Mouse (Mus musculus): ENCODE results near the gene Mpl.

Gene Mpl

DNA sequence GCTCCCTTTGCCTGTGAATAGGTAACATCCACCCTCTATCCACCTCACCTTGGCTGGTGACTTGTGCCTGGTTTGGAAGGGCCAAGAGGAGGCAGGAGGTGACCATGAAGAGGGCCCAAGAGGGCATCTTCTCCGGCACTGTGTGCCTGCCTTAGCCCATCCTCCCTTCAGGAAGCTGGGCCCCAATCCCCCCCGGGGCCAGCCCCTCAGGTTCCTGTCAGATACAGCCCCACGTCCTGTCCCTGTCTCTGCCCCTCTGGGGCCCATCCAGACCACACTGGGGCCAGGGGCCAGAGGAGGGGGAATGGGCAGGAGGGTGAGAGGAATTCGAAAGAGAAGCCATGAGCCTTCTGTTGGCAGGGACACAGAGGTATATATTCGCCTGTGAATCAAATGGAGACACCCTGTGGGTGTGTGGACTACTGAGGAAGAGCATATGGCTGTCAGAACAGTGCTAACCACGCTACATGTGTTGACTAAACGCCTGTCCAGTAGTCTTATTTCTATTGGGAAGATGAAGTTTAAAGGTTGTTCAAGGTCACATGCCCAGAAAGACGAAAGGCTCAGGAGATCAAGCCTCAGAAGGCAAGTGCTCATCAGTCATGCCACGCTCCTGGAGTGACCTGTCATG lies at the start of gene Mpl:
TSS of gene Mpl (minus strand) at position 169 of the 631 bp plus-strand sequence.
- no peak for DNase-seq (ENCODE audit: low spot score)

DNA sequence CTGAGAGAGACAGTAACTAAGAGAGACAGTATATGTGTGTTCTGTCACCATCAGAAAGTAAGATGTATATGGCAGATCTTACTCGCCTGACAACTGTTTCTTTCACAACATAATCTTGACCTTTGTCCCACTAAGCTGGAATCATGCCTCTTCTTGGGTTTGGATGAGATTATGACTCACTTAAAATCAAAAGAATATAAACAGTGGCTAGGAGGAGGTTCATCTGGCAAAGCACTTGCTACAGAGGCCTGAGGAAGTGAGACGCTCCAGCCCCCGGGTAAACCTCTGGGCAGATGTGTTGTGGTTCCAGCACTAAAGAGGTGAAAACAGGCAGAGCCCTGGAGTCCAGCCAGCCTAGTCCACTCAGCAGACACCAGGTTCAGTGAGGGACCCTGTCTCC lies 48.2 kb upstream of the Mpl start:
- no peak for DNase-seq (ENCODE audit: low spot score)

DNA sequence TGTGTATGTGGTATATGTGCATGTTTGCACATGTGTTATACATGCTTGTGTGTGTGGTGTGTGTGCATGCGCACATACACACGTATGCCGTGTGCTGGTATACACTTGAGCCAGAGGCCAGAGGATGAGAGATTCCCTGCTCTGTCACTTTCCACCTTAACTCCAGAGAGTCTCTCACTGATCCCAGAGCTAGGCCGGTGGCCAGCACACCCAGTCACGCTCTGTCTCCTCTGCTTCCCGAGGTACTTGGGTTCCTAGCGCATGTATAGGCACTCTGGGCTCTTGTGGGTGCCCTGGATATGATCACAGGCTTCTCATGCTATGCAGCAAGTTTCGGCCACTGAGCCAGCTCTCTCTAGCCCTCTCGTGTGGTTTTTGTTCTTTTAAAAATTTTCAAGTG lies 43.5 kb upstream of the Mpl start:
- no peak for DNase-seq (ENCODE audit: low spot score)

DNA sequence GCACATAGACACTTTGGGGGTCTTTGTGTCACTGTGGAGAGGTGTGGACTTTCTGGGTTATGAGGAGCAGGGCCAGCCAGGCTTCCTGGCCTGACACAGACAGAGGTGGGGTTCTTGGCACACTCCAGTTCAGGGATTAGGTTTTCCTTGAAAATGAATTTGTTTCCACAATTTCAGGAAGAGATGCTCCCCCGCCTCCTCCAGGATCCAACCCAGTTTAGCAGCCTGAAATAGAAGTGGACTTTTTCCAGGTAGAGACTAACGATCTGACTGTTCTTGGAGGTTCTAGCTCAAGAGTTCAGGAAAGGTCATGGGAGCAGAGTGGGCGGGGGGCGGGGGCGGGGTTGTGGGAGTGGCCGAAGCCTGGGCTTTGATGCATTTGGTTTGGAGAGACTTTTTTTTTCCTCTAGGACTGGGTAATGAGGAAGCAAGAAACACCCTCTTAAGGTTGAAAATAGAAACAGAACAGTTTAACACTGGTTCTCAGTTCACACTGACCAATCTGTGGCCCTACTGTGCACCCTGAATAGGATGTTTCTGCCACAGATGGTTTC lies 42.9 kb upstream of the Mpl start:
- no peak for DNase-seq (ENCODE audit: low spot score)

DNA sequence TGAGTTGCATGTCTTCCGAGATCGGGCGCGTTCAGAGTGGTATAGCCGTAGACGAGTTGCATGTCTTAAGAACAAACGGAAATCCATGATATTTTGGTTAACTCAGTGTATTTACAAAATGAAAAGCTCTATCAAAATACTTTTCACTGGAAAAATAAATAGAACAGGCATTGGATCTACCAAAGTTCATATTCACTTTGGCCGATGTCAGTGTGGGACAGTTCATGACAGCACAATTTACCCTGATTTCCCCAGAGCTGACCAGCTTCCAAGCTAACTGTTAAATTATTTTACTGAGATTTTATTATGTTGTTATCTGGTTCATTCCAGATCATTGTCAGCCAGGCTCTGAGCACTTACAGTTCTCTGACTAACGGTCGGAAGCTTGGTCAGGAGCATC lies 33.1 kb upstream of the Mpl start:
- no peak for DNase-seq (ENCODE audit: low spot score)

DNA sequence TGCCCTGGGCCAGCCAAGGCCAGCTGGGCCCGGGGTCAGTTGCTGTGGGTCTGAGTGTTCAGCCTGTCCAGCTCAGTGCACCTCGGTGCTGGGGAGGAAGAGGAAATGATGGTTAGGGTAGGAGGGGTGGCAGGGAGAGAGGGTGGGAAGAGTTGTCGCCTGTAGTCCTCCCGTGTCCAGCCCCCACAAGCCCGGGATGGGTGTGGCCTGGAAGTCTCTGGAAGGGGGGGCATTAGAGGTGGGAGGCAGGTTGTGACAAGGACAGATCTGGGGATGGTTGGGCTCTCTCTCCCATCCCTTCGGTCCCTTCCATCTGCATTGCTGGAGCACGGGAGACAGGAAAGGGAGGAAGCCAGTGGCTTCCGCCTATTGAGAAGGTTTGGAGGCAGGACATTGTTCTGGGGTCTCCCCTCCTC lies 32.4 kb upstream of the Mpl start, which contains the start of gene Tie1:
TSS of gene Tie1 (minus strand) at position 345 of the 416 bp plus-strand sequence.
- no peak for DNase-seq (ENCODE audit: low spot score)

DNA sequence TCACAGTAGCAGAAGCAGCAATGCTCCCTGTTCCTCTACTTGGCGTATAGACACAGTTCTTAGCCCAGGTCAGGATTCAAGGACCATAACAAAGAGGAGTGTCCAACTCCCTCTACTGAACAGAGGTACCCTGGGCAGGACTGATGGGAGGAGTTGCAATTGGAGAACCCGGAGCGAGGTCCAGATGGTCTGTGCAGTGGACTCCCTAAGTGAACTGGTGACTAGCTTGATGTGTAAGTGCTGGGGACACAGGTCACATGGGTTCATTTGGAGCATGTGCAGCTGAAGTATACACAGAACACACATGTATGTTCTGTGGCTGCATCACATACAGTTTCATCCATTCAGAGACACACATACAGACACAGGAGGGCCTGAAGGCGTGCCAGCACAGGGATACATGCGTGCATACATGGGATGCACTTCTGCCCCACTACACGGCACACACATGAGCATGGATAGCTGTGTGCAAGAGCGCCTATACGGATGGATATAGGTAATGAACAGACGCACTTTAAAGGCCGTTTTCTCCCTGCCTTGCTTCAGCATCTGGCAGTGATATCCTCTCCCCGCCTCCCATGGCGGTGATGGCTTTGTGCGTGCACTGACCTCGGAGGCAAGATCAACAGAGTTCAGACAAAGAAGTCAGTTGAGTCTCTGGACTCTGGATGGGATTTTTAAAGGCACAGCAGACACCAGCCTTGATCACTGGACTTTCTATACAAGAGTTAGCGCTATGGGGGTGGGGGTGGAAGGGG lies 19.6 kb upstream of the Mpl start:
- DNase-seq (ENCODE audit: low spot score): no peak

DNA sequence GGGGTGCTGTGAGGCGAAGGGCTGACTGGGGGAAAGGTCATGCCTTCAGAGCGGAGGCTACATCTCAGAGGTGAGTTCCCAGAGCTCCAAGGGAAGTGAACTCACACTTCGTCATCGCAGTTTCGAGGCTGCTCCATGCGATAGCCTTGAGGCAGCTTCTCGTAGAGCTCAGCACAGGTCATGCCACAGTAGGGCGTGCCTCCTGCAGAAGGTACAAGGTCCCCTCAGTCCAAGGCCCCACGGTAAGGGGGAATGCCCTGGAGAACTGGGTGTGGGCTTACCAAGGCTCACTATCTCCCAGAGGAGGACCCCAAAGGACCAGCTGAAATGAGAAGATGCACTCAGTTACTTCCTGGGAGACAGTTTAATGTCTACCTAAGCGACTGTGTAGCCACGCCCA lies 15.4 kb upstream of the Mpl start:
- DNase-seq (ENCODE audit: low spot score): no peak

DNA sequence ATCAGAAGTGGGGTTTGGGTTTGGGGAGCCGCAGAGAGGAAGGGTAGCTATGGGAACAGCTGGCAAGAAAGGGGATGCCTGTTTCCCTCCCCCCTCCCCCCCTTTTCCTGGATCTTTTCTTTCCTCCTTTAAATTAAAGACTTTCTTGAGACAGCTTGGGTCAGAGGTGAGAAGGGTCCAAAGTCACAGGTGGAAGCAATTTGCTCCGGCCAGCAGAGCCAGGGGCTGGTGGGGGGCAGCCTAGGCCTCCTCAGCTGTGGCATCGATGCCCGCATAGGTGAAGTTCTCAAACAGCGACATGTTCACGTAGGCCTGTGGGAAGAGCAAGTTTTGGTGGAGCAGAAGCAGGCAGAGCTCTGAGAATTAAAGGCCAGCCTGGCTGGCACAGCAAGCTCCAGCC lies 14.0 kb upstream of the Mpl start:
- no peak for DNase-seq (ENCODE audit: low spot score)

DNA sequence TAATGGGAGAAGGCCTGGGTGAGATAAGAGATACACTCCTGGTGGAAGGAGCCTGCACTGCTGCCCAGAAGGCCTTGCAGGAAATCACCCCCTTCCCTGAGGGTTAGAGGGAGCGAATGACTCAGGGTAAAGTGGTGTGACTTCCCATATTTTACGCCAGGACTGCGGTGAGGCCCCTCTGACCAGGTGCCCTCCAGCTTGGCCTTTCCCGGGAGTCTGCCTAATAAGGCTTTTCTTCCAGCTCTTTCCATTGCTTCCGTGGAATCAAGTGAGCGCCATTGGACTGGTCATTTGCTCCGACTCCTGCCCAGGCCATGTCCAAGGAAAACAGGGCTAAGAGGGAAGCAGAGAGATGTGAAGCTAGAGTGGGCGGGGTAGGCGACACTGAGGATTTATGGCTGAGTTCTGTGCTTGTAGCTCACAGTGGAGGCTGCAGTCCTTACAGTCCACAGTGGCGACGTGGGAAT lies 8.4 kb upstream of the Mpl start:
- DNase-seq (ENCODE audit: low spot score): no peak

DNA sequence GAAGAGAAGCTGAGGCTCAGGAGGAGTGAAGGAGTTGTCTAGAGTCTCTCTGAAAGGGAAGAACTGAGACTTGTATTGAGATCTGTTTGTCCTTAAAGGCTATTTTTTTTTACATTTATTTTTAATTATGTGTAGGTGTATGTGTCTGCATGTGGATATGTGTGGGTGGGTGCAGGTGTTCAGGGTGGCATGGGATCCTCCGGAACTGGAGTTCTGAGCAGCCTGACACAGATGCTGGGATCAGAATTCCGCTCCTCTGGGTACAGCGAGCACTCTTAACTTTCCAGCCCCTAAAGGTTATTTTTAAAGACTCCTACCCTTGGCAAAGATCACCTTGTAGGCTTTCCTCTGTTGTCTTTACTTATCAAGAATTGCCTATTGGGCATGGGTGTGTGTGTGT lies 7.6 kb upstream of the Mpl start:
- no peak for DNase-seq (ENCODE audit: low spot score)

DNA sequence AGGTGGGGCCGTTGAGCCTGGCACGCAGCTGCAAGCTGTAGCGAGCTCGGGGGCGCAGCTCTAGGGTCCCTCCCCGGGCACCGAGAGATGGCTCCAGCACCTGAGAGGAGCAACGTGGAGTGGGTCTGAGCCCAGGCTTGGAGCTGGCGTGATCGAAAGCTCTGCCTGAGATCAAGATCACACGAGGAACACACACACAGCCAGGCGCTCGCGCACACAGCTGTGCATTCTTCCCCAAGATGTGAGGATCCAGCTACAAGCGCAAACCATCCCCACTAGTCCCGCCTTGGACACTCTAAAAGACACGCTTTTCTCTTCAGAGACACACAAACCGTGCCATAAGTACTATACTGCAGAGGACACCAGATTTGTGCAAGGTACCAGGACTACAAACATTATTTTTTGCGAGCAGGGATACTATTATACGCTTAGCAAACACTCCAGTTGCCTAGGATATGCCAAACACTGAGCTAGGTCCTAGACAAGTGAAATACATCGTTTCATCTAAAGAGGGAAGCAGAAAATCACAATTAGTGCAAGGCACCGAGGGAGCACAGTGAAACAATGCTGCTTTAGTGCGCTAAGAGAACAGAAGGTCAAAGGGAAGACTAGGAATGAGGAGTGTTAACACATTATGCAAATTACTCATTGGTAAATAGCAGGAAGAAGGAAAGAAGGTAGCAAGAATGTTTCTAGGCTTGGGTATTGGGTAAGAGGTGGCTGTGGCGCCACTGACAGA lies 10.7 kb downstream of the Mpl start:
- no peak for DNase-seq (ENCODE audit: low spot score)

DNA sequence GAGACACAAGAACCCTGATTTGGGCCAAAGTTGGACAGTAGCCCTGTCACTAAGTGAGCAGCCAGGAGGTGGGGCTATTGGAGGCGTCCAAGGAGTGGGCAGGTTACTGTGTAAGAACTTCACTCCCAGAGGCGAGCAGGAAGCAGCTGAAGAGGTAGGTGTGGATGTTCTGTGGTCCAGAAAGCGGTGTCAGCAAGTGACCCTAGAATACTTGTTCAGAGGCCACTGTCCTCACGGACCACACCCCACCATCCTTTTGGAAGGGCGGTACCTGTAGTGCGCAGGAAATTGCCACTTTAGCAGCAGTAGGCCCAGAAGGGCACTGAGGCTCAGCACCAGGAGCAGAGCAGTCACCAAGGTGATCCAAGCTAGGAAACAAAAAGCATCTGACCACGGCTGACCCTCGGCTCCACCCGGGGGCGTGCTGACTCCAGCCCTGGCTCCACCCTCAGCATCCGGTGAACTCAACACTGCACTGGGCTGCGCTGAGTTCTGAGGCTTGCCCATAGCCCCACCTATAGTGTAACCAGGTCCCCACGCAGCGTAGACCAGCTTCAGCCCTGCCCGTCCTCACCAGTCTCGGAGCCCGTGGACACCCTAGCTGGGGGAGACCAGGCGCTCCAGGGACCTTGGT lies 11.4 kb downstream of the Mpl start:
- no peak for DNase-seq (ENCODE audit: low spot score)

DNA sequence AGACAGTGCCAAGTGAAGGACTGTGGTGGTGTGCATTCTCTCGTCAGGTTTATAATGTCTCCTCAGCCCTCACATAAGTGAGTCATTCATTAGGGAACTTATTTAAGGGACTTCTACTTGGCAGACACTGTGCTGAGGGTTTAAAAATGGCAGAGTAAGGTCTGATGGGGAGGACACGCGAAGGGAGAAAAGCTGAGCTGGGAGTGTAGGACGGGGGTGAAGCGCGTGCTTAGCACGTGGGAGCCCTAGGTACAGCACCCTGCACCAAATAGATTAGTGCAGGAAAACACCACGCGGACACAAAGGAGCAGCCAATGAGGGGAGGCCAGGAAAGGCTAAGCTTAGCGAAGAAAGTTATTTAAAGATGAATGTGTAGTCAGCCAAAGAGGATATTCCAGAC lies 12.2 kb downstream of the Mpl start:
- DNase-seq (ENCODE audit: low spot score): no peak

DNA sequence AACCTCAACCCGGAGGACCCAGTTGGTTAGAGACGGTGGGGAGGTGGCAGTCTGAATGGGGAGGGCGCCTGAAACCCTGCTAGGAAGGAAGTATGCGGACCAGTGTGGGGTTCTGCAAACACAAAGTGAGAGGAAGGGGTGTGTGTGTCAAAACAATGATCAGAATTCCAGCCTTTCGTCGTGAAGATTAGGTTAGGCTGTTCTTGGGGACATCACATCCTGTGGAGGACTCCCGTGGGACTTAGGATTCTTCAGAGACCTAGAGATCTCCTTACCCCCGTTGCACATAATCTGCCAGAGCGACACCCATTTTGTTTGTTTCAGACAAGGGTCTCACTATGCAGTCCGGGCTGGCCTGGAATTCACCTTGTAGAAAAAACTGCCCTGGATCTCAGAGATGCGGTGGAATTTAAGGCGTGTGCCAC lies 19.5 kb downstream of the Mpl start:
- DNase-seq (ENCODE audit: low spot score): no peak

DNA sequence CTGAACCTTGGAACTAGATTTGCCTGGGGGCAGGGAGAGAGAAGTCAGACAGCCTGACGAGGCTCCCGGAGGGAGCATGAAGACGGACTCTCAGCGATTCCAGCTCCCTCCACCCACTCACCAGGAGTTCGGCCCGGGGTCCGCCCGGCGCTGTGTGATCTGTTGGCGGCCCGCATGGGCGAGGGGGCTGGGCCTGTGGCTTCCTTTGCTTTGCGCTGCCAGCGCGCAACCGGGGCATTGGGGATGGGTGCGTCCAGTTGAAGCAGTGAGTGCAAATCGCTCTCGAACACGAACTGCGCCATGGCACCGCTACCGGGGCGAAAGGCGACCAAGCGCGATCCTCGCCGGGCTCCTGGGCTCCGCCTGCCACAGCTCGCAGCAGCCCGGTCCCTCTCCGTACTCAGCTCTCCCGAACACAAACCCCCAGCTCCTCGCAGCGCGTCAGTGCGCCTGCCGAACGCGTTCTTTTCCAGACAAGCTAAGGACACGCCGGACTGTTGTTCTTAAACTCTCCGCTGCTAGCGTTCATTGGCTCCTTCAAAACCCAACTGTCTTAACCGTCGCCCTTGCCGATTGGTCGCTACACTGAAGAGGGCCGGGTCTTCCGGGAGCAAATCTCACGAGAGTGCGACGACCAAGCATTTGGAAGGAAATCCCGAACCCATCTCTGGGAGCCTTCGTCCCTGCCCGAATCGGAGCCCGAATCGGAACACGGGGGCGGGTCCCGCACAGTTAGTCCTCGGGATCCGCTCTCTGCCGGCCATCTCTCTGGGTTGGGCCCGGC lies 20.3 kb downstream of the Mpl start, which contains the start of gene Cdc20:
TSS of gene Cdc20 (minus strand) at position 533 of the 784 bp plus-strand sequence.
- peak; percentile 71 for DNase-seq (ENCODE audit: low spot score)

DNA sequence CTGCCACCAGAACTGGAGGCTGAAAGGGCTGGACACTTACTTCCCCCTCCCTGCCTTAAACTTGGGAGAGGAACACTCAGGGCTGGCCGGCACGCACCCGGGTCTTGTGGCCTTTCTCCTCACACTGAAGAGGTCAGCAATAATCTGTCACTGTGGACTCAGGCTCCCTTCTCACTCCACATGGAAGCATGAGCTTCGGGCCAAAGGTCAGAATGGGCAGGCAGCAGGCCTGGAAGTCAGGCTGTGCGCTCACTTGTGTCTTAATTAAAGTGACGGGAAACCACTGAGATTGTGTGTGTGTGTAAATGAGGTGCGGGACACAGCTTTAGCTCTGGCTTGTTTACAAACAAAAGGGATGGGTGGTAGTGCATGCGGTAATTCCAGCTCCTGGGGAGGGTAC lies 25.0 kb downstream of the Mpl start:
- DNase-seq (ENCODE audit: low spot score): no peak

DNA sequence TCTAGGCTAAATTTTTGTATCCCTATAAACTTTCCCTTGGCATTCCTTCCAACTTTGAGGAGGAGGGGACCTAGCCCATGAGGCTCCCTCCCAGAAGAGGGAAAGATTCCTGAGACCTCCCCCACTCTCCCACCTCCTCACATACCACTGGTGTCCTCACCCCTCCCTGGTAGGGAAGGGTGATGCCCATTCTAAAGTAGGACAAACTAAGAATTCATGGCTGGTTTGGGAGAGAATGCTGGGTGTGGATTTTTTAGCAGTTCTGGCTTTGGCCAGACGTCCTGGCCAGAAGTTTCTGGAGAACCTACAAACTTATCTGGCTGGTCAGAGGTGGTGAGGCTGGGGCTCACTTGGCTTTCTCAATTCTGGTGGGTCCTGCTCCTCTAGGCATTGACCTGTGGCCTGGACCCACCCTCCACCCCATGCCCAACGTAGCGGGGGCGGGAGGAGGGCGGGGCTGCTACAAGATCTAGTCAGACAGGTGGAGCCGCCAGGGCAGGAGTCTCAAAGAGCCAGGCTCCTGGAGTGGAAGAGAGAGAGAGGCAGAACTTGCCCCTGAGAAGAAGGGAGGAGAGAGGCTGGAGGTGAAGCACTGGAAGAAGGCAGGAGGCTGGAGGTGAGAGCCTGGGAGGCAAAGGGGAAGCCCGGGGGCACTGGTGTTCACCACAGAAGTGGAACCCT lies 28.0 kb downstream of the Mpl start:
- no peak for DNase-seq (ENCODE audit: low spot score)

DNA sequence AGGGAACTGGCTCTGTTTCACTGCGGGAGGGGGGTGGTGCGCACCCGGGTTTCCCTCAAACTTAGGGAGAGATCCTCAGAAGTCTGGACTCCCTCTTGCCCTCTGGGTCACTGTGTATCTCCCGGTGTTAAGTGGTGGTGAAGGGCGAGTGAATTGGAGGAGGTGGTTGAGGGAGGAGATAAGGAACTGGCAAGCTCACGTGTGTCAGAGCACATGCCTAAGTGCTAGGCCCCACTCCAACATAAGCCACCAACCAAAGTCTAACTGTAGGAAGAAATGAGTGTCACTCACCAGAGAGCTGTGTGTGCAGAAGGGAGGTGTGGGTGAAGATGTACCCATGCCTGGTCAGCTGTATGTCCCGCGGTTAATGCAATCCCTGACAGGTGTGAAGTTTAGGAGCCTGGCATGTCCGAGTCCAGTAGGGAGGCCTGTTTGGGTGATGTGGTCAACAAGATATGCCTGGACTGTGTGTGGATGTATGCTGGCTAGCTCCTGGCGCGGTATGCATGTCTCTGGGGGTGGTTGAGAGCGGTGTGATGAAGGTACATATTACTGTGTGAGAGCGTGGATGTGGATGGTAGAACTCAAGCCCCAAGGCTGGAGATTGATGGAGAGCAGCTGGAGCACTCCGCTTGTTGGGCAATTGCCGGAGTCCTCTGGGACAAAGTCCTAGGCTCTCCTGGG lies 28.6 kb downstream of the Mpl start:
- no peak for DNase-seq (ENCODE audit: low spot score)

Measured in ovary, postnatal 10 days (tissue).